Mouse (Mus musculus): Measurements from ENCODE around the gene Smarca5.

The Smarca5 gene

DNA sequence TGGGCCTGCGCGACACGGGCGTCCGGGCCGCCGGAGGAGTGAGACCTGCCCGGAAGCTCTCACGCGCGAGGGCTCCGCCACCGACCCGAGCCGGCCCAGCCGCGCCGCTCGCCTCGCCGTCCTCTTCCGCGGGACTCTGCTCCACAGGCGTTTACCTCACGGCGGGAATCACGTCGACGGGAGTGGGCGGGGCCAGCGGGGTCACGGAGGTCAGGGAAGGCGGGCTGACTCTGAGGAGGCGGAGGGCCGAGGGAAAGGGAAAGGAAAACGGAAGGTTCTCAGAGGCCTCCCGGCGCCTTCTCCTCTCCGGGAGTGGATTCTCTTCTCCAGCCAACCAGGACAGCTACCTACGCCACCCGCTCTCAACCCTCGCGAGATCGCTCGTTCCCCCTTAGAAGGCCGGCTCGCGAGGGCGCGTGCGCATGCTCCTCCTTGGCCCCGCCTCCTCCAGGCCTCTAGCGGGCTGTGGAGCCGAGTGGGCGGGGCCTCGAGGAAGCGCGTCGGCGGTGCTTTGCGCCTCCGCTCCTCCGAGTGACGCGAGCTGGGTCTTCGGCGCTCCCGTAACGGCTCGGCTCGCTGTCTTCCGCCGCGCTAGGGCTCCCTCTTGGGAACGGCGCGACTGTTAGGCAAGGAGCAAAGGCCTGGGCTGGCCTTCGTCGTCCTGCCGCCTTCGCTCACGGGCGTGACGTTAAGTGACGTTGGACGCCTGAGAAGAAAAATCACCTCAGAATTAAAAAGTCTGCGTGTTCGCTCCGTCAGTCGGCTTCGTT is at the start of gene Smarca5:
Smarca5 (minus strand) TSS at position 343 of the 770 bp plus-strand sequence.
- peak; percentile 95 to 96 for DNase-seq

- no peak for DNase-seq
Measured at GRCm38 (mm10) chr8:80784559-80784958, 45.3 kb upstream of the Smarca5 start.

GRCm38 (mm10) chr8:80783271-80783670 is 44.0 kb upstream of the Smarca5 start:
- no peak for DNase-seq

DNA sequence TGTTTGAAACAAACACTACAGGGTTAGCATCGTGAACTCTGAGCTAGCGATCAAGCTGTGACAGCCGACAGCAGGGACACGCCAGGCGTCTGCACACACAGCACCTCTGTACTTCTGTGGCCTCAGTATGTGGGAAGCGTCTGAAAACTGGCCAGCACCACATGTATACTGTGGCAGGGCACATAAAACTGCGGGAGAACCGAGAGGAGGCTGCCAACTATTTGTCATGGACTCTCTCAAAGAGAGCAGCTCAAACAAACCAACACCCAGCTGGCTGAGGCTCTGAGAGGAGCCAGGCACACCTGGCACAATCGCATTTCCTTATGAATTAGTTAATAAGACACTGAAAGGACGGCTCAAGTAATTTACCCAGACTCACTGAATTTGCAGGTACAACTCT is 42.0 kb upstream of the Smarca5 start:
- DNase-seq = no peak

- DNase-seq = no peak
Measured at GRCm38 (mm10) chr8:80780271-80780670, 41.0 kb upstream of the Smarca5 start.

DNA sequence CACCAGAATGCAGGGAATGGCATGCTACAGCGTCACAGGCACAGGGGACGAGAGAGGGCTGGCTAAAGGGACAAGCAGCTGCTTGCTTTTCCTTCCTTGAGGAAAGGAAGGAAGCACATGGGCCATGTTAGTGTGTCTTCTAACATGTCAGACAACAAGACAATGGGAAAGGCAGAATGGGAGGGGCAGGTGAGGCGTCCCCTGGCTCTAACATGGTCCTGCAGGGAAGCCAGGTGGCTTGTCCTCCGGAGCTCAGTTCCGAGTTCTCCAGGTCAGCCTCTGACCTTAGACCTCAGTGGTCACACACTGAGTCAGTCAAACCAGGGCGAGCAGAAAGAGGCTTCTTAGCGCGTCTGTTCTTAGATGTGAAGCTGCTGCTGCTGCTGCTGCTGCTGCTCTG is 37.1 kb upstream of the Smarca5 start:
- DNase-seq = no peak

DNA sequence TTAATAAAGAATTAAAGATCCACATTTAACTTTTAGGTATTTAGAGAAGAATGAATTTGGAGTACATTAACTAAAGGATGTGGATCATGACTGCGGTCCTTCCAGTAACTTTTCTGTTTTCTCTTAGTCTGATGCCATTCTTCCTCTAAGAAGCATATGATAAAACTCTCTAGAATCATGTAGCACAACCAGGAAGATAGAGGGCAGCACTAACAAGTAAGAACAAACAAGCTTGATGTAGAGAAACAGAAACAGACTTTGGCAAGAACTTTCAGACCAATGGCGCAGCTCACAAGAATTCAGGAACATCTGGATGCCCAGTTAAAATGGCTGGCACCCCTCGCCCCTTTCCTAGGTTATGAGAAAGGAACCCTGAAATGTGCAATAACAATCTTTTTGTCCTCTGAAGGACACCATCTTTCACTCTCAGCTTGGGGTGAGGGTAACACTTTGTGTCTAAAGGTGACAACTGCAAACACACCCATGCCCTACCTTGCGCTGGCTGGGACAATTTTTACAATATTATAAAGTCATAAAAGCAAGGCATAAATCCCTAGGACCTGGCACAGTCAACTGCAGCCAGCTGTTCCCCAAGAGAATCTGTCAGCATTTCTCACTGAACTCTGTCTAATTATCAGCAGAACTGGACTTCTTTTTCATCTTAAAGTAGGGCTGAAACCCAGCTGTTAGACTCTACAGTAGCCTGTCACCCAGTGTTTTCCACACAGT is 33.6 kb upstream of the Smarca5 start:
- DNase-seq = no peak

GRCm38 (mm10) chr8:80768451-80768850 is 29.2 kb upstream of the Smarca5 start:
- DNase-seq = no peak

GRCm38 (mm10) chr8:80753017-80753715 is 13.9 kb upstream of the Smarca5 start:
- DNase-seq = peak; percentile 54 to 71

DNA sequence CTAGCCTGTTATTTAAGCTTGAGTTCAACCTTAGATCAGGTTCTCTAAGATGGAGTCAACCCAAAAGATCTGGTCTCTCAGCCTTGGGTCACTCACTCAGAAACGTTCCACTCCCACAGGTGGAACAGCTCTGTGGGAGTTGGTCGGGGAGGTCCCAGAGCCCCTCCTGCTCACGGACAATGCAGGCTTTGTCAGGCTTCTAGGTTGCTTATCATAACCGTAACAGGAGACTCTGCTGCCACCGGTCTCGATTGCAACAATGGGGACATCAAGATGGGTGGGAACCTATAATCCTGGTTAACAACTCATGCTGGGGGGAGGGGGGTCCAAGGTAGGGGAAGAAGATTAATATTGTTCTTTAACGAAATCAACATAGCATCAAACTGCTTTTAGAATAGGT is 13.1 kb upstream of the Smarca5 start:
- no peak for DNase-seq

DNA sequence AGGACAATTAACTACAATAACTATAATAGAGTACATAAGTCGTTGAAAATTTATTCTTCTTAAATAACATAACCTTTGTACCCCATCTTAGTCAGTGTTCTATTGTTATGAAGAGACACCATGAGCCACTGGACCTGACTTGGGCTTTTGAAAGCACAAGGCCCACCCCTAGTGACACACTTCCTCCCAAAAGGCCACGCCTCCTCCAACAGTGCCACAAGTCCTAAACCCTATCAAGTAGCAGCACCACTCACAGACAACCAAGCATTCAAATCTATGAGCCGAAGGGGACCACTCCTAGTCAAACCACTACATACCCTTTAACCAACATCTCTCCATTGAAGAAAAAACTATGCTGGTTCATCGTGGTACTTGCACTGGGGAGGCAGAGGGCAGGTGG is 9.8 kb upstream of the Smarca5 start:
- DNase-seq = no peak

GRCm38 (mm10) chr8:80739932-80740331 is 635 bp upstream of the Smarca5 start:
- no peak for DNase-seq

DNA sequence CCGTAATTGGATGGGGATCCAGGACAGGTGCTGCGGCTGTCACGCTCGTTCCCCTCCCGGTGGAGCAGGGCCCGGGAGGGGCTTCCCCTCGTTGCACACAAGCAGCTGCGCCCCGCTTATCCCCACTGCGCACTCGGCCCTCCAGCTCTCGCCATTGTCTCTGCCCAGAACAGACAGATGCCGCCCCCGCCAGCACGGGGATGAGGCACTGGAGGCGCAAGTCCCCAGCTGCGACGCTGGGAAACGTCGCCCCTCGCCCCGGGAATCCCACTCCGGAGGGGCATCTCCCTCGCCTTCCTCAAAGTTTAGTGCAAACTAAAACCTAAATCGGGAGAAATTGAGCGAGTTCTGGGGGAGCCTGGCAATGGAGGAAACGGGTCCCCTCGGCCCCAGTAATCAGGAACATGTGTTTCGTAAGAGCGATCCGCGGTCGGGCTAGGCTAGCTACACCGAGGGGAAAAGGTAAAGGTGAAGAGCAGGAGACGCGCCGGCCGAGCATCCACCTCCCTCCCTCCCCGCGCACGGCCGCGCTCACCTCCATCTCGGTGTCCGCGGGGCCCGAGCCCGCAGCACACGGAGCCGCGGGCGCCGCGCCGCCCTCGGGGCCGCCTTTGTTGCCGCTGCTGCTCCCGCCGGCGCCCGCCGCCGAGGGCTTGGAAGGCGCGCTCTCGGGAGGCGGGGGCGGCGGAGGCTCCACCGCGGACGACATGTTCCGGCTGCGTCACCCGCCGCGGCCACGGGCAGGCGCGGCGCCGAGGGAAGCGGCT is 726 bp downstream of the Smarca5 start:
- peak; percentile 44 to 64 for DNase-seq

DNA sequence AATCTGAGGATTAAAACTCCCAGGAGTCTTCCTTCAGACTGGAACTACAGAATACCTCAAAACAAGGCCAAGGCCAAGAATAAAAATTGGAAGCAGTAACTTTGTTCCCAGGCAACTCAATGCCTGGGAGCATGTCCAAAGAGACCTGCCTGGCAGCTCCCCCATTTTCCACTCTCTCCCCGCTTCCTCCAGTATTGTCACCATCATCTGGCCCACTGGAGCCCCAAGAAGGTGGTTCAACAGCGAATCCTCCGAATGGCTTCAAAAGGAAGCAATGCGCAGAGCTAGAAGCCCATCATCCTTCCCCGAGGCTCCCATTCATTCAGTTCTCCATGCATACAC is 1.3 kb downstream of the Smarca5 start:
- DNase-seq = no peak

DNA sequence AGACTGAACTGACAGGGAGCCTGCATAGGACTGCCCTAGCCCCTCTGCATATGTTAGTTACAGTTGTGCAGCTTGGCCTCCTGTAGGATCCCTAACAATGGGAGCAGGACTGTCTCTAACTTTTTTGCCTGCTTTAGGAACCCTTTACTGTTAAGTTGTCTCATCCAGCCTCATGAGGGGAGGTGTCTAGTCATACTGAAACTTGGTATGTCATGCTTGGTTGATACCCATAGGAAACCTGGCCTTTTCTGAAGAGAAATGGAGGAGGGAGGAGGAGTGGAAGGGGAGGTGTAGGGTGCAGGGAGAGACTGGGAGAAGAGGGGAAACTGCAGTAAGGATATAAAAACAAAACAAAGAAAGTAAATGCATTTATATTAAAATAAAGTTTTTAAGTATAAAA is 7.0 kb downstream of the Smarca5 start:
- DNase-seq = no peak

- no peak for DNase-seq
Measured at GRCm38 (mm10) chr8:80714461-80714860, 24.8 kb downstream of the Smarca5 start.

- DNase-seq = peak in 1 of 2 experiments; percentile 9
Measured at GRCm38 (mm10) chr8:80710670-80711400, 28.5 kb downstream of the Smarca5 start.

- peak; percentile 43 to 50 for DNase-seq
Measured at GRCm38 (mm10) chr8:80688141-80688540, 51.2 kb downstream of the Smarca5 start.

DNA sequence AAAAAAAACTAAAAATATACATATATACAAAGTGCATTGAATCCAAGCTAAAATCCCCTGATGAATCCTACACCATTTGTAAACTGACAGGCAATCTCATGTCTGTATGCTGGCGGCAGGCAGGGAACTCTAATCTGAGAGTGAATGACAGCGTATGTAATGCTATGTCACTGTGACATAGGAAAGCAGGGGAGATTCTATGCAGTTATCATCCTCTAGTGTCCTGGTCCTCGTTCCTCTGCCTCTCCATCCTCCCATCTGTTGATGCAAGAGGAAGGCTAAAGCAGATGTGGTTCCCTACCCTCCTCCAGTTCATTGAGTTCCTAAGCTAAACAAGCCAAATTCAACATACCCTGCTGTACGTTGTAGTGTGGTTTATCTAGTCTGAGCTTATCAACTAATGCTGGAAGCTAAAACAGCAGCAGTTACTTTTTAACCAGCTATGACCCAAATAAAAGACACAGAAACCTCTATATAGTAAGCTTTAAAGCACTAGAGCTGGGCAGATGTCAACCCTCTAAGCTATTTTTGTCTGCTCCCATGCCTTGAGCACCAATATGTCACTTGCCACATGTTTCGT is 55.5 kb downstream of the Smarca5 start:
- no peak for DNase-seq

GRCm38 (mm10) chr8:80682594-80682993 is 56.7 kb downstream of the Smarca5 start:
- DNase-seq = no peak

DNA sequence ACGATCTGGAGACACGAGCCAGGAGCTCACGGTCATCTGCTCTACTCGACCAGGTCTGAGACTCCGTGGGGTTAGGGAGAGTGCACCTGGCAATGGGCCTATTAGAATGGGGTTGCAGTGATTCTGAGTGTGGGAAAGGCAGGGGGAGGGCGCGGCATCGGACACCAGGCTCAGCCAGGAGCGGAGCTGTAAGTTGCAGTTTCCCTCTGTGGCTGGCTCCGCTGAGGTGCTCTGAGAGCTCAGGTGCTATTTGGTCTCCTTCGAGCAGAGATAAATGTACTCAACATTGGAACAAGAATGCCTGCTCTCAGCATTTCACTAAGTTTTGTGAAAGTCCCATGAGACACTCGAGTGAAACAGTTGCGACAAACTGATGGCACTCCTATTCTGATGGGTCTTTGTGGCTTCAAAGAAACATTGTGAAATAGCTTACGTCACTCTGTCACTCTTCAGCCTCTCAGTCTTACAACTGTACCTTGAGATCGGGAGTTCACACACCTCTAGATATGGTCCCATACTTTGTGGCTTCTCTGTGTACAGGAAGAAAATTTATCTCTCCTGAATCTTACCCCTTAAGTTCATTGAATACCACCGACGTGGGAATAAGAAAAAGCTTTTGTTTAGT is 69.9 kb downstream of the Smarca5 start:
- DNase-seq = no peak
